Mouse (Mus musculus) CH12.LX (cell line): ENCODE data around the gene Mras. TPM values are rescaled to one million over a fixed set of nuclear protein-coding genes. Genes with fewer than 3 reads are reported as not detected.

ENCODE experiments used
- DNase-seq: peaks from one replicate; pipeline ENCODE4 v3.0.0-alpha.2; 2013; ENCODE audit errors: extremely low read depth
- H3K27ac ChIP-seq: 2 replicates; pipeline ENCODE4 v1.5.1; 2012; ENCODE audit warnings: low read depth, mild to moderate bottlenecking, control low read depth, moderate library complexity; ENCODE audit not compliant: insufficient read depth
- H3K27me3 ChIP-seq: replicated peaks from 2 replicates; pipeline ENCODE3; 2012; ENCODE audit warnings: inconsistent platforms
- H3K36me3 ChIP-seq, 2 experiments: replicated peaks in 1 of 2; 2 replicates each; pipeline versions ENCODE3 to v1.6.1; 2012; ENCODE audit warnings: inconsistent platforms in 1 of 2, low read length in 1 of 2, mild to moderate bottlenecking in 1 of 2, mixed read lengths in 1 of 2, moderate library complexity in 1 of 2; ENCODE audit not compliant: control insufficient read depth in 1 of 2, insufficient read depth in 1 of 2
- H3K4me1 ChIP-seq, 2 experiments: 2 replicates each; pipeline ENCODE4 v1.6.1; 2012; ENCODE audit warnings: inconsistent platforms in 1 of 2, moderate library complexity in 1 of 2; ENCODE audit not compliant: insufficient read depth in 2 of 2, control insufficient read depth in 1 of 2
- H3K4me2 ChIP-seq: 2 replicates; pipeline ENCODE4 v1.6.1; 2012; ENCODE audit warnings: low read depth, mild to moderate bottlenecking, control low read depth; ENCODE audit not compliant: poor library complexity, insufficient read depth, severe bottlenecking
- H3K4me3 ChIP-seq, 3 experiments: fragments of 150-350 bp in 1 of 3; sonication (generic) in 1 of 3; replicated peaks in 1 of 3; 2 replicates each; pipeline versions ENCODE3 to v1.5.1; 2011 to 2012; ENCODE audit warnings: low read depth in 2 of 3, low read length in 2 of 3, mild to moderate bottlenecking in 2 of 3, moderate library complexity in 2 of 3, control low read depth in 1 of 3, improper control_type of control experiment in 1 of 3, inconsistent platforms in 1 of 3, mixed read lengths in 1 of 3; ENCODE audit not compliant: poor library complexity in 1 of 3
- H3K79me2 ChIP-seq: replicated peaks from 2 replicates; pipeline ENCODE4 v1.6.1; 2012; ENCODE audit warnings: mild to moderate bottlenecking, moderate library complexity; ENCODE audit not compliant: control insufficient read depth, poor library complexity, insufficient read depth, severe bottlenecking; ENCODE audit errors: extremely low read depth
- H3K9ac ChIP-seq: 2 replicates; pipeline ENCODE4 v1.6.1; 2012; ENCODE audit warnings: low read depth, mild to moderate bottlenecking, control low read depth, moderate library complexity; ENCODE audit not compliant: insufficient read depth
- H3K9me3 ChIP-seq: replicated peaks from 2 replicates; pipeline ENCODE3; 2012; ENCODE audit warnings: low read length, inconsistent platforms, mixed read lengths
- CHD1 ChIP-seq: IDR thresholded peaks from 2 replicates; pipeline ENCODE4 v1.6.1; 2012; ENCODE audit warnings: low read depth, low read length, improper control_type of control experiment, inconsistent platforms
- GABPA ChIP-seq: IDR thresholded peaks from 2 replicates; pipeline ENCODE4 v1.6.1; 2012; ENCODE audit warnings: low read depth, low read length, improper control_type of control experiment, inconsistent platforms; ENCODE audit not compliant: insufficient replicate concordance
- IRF4 ChIP-seq: IDR thresholded peaks from 2 replicates; pipeline ENCODE4 v1.6.1; 2014; ENCODE audit warnings: low read depth, mild to moderate bottlenecking, inconsistent platforms, low read length, improper control_type of control experiment
- MAX ChIP-seq: IDR thresholded peaks from 2 replicates; pipeline ENCODE4 v1.6.1; 2011; ENCODE audit warnings: low read length, improper control_type of control experiment
- MEF2A ChIP-seq: IDR thresholded peaks from 2 replicates; pipeline ENCODE4 v1.6.1; 2014; ENCODE audit warnings: low read depth, mild to moderate bottlenecking, inconsistent platforms, low read length, improper control_type of control experiment, borderline replicate concordance
- MXI1 ChIP-seq: IDR thresholded peaks from 2 replicates; pipeline ENCODE4 v1.6.1; 2011; ENCODE audit warnings: mild to moderate bottlenecking, low read depth, low read length, improper control_type of control experiment
- TBP ChIP-seq: conservative IDR thresholded peaks from 2 replicates; pipeline ENCODE4 v1.6.1; 2011; ENCODE audit warnings: low read depth, low read length, improper control_type of control experiment
- TCF12 ChIP-seq: IDR thresholded peaks from 2 replicates; pipeline ENCODE4 v1.6.1; 2014; ENCODE audit warnings: low read depth, mild to moderate bottlenecking, inconsistent platforms, low read length, improper control_type of control experiment
- USF2 ChIP-seq: conservative IDR thresholded peaks from 2 replicates; pipeline ENCODE4 v1.6.1; 2011; ENCODE audit warnings: low read depth, low read length, improper control_type of control experiment
- dilution Hi-C: fragments of 300-500 bp; cut with MboI; formaldehyde crosslinking; loops from 2 replicates; pipeline ENCODE4 v1.14.3; 2020; ENCODE audit warnings: low sequenced_read_pairs; ENCODE audit not compliant: extremely low pct_unique_long_range_greater_than_20kb, extremely low pct_ligation_motif_present
- in situ Hi-C: fragments of 300-500 bp; cut with MboI; formaldehyde crosslinking; loops from 3 replicates; pipeline ENCODE4 v1.14.3; 2019; ENCODE audit warnings: low sequenced_read_pairs, low pct_ligation_motif_present, low pct_unique_long_range_greater_than_20kb, mixed read lengths
- polyA plus RNA-seq: library from polyadenylated mRNA; unstranded; fragments of >175 nt; gene quantifications from 2 replicates; pipeline ENCODE4 v1.2.1, GENCODE M21; 2012; ENCODE audit warnings: low read depth; ENCODE audit not compliant: insufficient read length
- total RNA-seq, 2 experiments: library from RNA; depleted of rRNA; stranded (reverse); fragments of 300-350 nt in 1 of 2; fragments of >200 nt in 1 of 2; gene quantifications; 2 replicates each; pipeline ENCODE4 v1.2.3; 2012 to 2014

Mras gene
- total and polyA plus RNA-seq, 3 experiments: 0.21 TPM; not detected in 2

DNA sequence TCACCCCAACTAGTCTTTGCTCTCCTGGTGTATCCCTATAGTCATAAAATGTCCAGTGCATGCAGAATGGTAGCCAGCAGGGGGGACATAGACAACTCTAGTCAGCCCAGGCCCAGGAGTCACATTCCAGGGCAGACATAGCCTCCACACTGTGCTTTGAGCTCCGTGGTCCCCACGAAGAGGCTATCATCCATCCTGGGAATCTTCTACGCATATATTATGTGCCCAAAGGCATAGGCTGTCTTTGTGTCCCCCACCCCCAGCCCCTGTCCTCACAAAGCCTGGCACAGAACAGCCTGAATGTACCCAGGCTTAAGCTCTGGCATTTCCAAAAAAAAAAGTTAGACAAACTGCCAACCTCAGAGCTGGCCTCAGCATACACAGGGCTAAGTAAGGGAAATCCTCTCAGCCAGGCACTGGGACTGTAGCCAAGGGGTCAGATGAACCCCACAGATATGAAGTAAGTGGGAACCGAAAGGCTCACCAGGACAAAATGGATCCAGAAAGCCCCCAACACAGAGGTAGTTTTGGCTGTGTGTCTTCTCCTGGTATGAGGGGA, 19.8 kb downstream of the Mras start:
- no peak overlapping the region for H3K27ac ChIP-seq
- no peaks in the 10 kb centered on the region for H3K79me2 ChIP-seq
- no peak for TF ChIP-seq MAX
- H3K4me2 ChIP-seq: no peak overlapping the region
- in situ Hi-C loops (no loop called here), dilution Hi-C loops (no loop called here)
- H3K27me3 ChIP-seq: peaks cover 3% of the 10 kb centered on the region
- H3K9ac ChIP-seq: no peak overlapping the region
- H3K4me3 ChIP-seq: no peak overlapping the region
- no peaks in the 10 kb centered on the region for H3K36me3 ChIP-seq
- no peak for DNase-seq
- no peaks in the 10 kb centered on the region for H3K9me3 ChIP-seq
- H3K4me1 ChIP-seq: peaks cover 8 to 17% of the 10 kb centered on the region in 2 experiments

- Histone ChIP-seq H3K4me1 (peaks cover 5 to 17% of the 10 kb centered on the region in 2 experiments), H3K27ac (no peak overlapping the region), H3K4me2 (no peak overlapping the region), H3K79me2 (no peaks in the 10 kb centered on the region), H3K9me3 (no peaks in the 10 kb centered on the region), H3K27me3 (peaks cover 3% of the 10 kb centered on the region), H3K36me3 (no peaks in the 10 kb centered on the region), H3K9ac (no peak overlapping the region), H3K4me3 (no peak overlapping the region)
- in situ Hi-C loops: no loop called here
- dilution Hi-C loops: no loop called here
- no peak for DNase-seq
- TF ChIP-seq MXI1 (no peak), CHD1 (no peak), GABPA (no peak), USF2 (no peak), IRF4 (no peak), MEF2A (no peak)
These were observed 20.4 kb downstream of the Mras start for GRCm38 (mm10) chr9:99416809-99417208.

DNA sequence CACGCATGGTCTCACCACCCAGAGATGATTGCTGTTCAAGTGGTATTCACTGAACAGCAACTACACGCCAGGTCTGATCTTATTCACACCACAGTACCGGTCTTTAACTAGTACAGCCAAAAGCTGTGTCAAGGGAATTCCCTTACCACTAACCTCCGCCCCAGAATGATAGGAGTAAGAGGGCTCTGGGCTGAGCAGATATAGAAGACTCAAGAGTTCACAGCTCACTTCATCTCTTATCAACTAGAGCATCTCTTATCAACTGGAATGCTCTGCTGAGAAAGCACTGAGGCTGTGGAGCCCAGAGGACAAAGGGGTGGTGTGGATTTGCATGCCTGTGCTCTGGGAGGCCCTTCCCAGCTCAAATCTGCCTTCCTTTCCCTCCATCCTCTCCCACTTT, 25.4 kb downstream of the Mras start:
- Histone ChIP-seq H3K4me3 (no peak overlapping the region), H3K27ac (no peak overlapping the region)
- dilution Hi-C loops: no loop called here

More for the DNA sequence above, 25.4 kb downstream of the Mras start:
- no peaks in the 10 kb centered on the region for H3K36me3 ChIP-seq
- no peak overlapping the region for H3K9ac ChIP-seq
- no peaks in the 10 kb centered on the region for H3K27me3 ChIP-seq
- no peaks in the 10 kb centered on the region for H3K79me2 ChIP-seq
- no peak for DNase-seq
- H3K4me1 ChIP-seq: peaks cover 6 to 12% of the 10 kb centered on the region in 2 experiments
- in situ Hi-C loops: no loop called here
- H3K4me2 ChIP-seq: no peak overlapping the region
- no peaks in the 10 kb centered on the region for H3K9me3 ChIP-seq
- no peak for TF ChIP-seq TCF12
- TF ChIP-seq TBP: no peak
